Mouse (Mus musculus): ENCODE measurements around the gene Ctu2.

DNA sequence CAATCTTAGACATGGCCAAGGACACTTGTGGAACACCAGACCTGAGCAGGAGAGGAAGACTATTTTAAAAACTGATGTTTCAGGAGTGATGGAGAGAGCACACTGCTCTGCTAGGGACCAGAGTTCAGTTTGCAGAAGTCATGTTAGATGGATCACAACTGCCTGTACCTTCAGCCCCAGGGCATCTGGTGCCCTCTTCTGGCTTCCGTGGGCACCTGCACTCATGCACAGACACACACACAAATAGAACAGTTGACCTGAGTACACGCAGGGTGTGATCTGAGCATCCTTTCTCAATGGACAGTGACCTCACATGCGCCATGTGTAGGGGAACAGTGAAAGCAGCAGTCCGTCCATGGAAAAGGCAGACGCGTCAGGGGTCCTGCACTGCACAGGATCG lies 7.9 kb downstream of the Ctu2 start:
- TF ChIP-seq GATA1 (IDR thresholded peaks at IDR 0.05; ENCODE audit: borderline replicate concordance, low read length) (no peak), FLI1 (IDR thresholded peaks at IDR 0.05; ENCODE audit: low read length) (no peak)

Measured in megakaryocyte, embryonic 14.5 days (primary cell).